8 mouse cellular contexts compared by ENCODE assay signal in genomic region chr15:100038470-100038971, GRCm38 (mm10). TPM values are rescaled to one million over a fixed set of nuclear protein-coding genes. Genes with fewer than 3 reads are reported as not detected.
DNase-seq lines count a peak whose midpoint lies in the region; ATAC-seq lines count a peak whose summit lies in the region.

TSS of gene Dip2b (plus strand) at chr15:100038664.

- no peaks in the 10 kb centered on the region for H3K36me3 ChIP-seq in hindbrain, embryonic 13.5 days

- H3K4me1 ChIP-seq in hindbrain, embryonic 13.5 days (replicated peaks): peaks cover 30% of the 10 kb centered on the region

- under 1% methylated on average over 52 of the region's 68 CpGs for WGBS in hindbrain, embryonic 13.5 days

- H3K4me2 ChIP-seq in hindbrain, embryonic 13.5 days: peak within 1 kb of the TSS; percentile 67

- DNase-seq in R1 (ENCODE audit: low read depth, low spot score): peak; percentile 91
- peak; percentile 100 for DNase-seq in cerebellum, postnatal 14 days
- peak; percentile 83 to 96 for DNase-seq in frontal cortex, postnatal 14 days (ENCODE audit: low spot score in 2 of 2)
- DNase-seq in layer of hippocampus, postnatal 25 days (ENCODE audit: extremely low spot score in 1 of 2, low spot score in 1 of 2): peak; percentile 97 to 99
- DNase-seq in lung, postnatal 14 days: peak; percentile 99
- DNase-seq in ovary, postnatal 36 days (ENCODE audit: low spot score): peak; percentile 97
- peak; percentile 98 for DNase-seq in thymus, postnatal 25 days

- H3K27me3 ChIP-seq in hindbrain, embryonic 13.5 days: no peaks in the 10 kb centered on the region

- peak; percentile 91 for ATAC-seq in hindbrain, embryonic 13.5 days (ENCODE audit: low FRiP score)

- H3K27ac ChIP-seq in hindbrain, embryonic 13.5 days: peak within 1 kb of the TSS; percentile 100

- peak within 1 kb of the TSS; percentile 92 for H3K4me3 ChIP-seq in hindbrain, embryonic 13.5 days

- peak within 1 kb of the TSS; percentile 99 for H3K9ac ChIP-seq in hindbrain, embryonic 13.5 days

- no peaks in the 10 kb centered on the region for H3K9me3 ChIP-seq in hindbrain, embryonic 13.5 days

RNA-seq across cellular contexts. Expression of gene Dip2b, which starts in this region (rescaled TPM):
- polyA plus RNA-seq in hindbrain, embryonic 13.5 days (2015; fragmentation: Nextera tagmentation; extraction: Ambion mirVana): 19.1 and 19.6 TPM in 2 replicates
- 10 to 100 TPM; 52.5 to 54.3 TPM for total RNA-seq in layer of hippocampus, postnatal 25 days (2021)

Comparison
In these comparisons a context has a peak if more than half of its experiments do, and no peak if none do; other contexts are left out.
1. Peak in every context shown above with its lines: DNase-seq, ATAC-seq, H3K4me3 ChIP-seq and H3K27ac ChIP-seq.